Mouse (Mus musculus): Measurements from ENCODE around the gene Dennd6b.

DNA sequence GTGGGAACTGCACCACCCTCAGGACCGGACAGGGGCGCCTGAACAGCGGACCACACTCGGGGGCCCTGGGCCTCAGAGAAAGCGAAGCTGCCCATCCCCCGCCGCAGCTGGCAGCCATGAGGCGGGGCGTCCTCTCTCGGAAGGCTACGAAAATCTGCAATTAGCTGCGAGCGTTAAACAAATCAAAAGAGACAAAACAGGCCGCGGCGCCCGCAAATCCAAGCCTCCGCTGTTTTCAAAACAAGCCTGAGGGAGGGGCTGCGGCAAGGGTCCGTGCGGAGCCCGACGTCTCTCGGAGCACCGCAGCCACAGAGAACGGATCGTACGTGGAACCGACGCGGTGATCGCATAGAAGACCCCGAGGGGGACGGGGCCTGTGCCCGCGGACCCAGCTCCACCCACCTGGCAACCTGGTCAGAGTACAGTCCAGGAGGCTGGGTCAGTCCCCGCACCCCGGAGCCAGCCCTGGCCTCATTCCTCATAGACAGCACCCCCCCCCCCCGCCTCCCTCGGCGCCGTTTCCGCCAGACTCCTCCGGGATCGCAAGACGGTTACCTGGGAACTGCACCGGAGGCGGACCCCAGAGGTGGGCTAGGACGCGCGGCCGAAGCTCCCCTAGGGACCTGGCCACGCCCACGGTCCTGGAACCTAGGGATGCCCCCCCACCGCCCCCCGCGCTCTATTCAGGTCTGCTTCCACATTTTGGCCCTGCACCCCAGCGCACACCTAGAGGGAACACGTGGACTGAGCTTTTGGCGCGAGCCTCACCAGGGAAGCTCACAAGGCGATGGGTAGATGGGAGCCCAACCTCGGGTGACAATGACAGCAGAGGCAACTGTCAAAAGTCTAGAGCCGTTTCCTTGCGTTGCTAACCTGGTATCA is 23.0 kb downstream of the Dennd6b start:
- TF ChIP-seq POLR2A (IDR thresholded peaks at IDR 0.05; ENCODE audit: low read depth, low read length) = no peak
- no peak for TF ChIP-seq BHLHE40 (IDR thresholded peaks at IDR 0.05; ENCODE audit: low read depth, low read length)
- TF ChIP-seq USF2 (conservative IDR thresholded peaks at IDR 0.05; ENCODE audit: low read depth, low read length) = no peak
- TF ChIP-seq CTCF (conservative IDR thresholded peaks at IDR 0.05 in 1 of 2, IDR thresholded peaks at IDR 0.05 in 1 of 2; ENCODE audit: low read depth in 2 of 2, low read length in 2 of 2) = peak in 1 of 2 experiments; percentile 9; a peak in 1 of 4 replicates
- no peak for TF ChIP-seq KAT2A (IDR thresholded peaks at IDR 0.05; ENCODE audit: insufficient replicate concordance, low read length)
- TF ChIP-seq MYC (IDR thresholded peaks at IDR 0.05; ENCODE audit: low read depth, low read length) = peak; percentile 37; the same call in 1 of the 2 replicates

Measured in CH12.LX (cell line).